In the genomic region with DNA sequence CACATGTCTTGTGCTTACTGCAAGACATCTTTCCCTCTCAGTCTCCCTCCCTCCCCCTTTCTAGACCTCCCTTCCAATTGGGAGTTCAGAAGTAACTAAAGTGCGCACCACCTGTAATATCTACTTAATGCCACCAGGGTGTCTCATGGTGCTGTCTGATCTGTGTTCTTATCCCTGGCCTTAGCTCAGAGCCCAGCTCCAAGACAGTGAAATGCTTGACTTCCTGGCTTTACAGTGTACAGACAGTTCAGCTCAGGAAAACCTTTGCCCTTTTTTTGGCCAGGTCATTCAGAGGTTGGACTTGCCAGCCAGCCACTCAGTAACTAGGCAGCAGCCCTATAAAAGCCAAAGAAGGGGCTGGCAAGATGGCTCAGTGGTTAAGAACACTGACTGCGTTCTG, we compare ENCODE assay signal across 7 mouse cellular contexts. TPM values are rescaled to one million over a fixed set of nuclear protein-coding genes. Genes with fewer than 3 reads are reported as not detected.
DNase-seq lines count a peak whose midpoint lies in the region; ATAC-seq and TF ChIP-seq lines count a peak whose summit lies in the region.

No protein-coding gene starts in this region.

- H3K4me3 ChIP-seq in C2C12 (ENCODE audit: insufficient read depth, poor library complexity, severe bottlenecking) = no peak overlapping the region
- no peak overlapping the region for H3K4me3 ChIP-seq in intestine, embryonic 16.5 days (ENCODE audit: low read length)

- peak; percentile 82 for ATAC-seq in intestine, embryonic 16.5 days
- ATAC-seq in neutrophil, adult 5-6 weeks (ENCODE audit: extremely low read depth, insufficient number of reproducible peaks, low FRiP score, poor library complexity, severe bottlenecking) = peak; percentile 92

- peak; percentile 40 for TF ChIP-seq CTCF in C2C12 (IDR thresholded peaks at IDR 0.05; ENCODE audit: control insufficient read depth, insufficient read depth, insufficient read length)

- no peak overlapping the region for H3K27ac ChIP-seq in intestine, embryonic 16.5 days (ENCODE audit: low read length)

- H3K9me3 ChIP-seq in intestine, embryonic 16.5 days (ENCODE audit: control insufficient read depth, low read length) = no peaks in the 10 kb centered on the region

- H3K4me2 ChIP-seq in intestine, embryonic 16.5 days (ENCODE audit: low read depth, low read length) = no peak overlapping the region

- H3K27me3 ChIP-seq in C2C12 (ENCODE audit: control insufficient read depth, insufficient read depth, insufficient read length) = no peaks in the 10 kb centered on the region
- H3K27me3 ChIP-seq in intestine, embryonic 16.5 days (replicated peaks; ENCODE audit: control insufficient read depth, insufficient read depth, low read length) = no peaks in the 10 kb centered on the region

- H3K4me1 ChIP-seq in intestine, embryonic 16.5 days (ENCODE audit: control insufficient read depth, insufficient read depth, low read length) = no peaks in the 10 kb centered on the region

- DNase-seq in 3134 (ENCODE audit: extremely low read depth, insufficient read length, low spot score) = peak; percentile 48
- DNase-seq in cerebellum, adult 8-10 months = peak; percentile 46
- peak; percentile 63 for DNase-seq in gastrocnemius, postnatal 25 days
- DNase-seq in lung, adult 18-20 months = peak; percentile 25 to 60

- peaks cover 8% of the 10 kb centered on the region for H3K79me2 ChIP-seq in C2C12 (ENCODE audit: control insufficient read depth, insufficient read depth)

- H3K9ac ChIP-seq in intestine, embryonic 16.5 days (ENCODE audit: low read depth, low read length) = no peak overlapping the region

- H3K36me3 ChIP-seq in C2C12 (ENCODE audit: control insufficient read depth, insufficient read depth) = peaks cover 41% of the 10 kb centered on the region
- no peaks in the 10 kb centered on the region for H3K36me3 ChIP-seq in intestine, embryonic 16.5 days (ENCODE audit: control insufficient read depth, insufficient read depth, low read length)

- no peak overlapping the region for H3ac ChIP-seq in C2C12 (ENCODE audit: control insufficient read depth, insufficient read length, low read depth)

- 51% methylated on average over 2 of the region's 2 CpGs for WGBS in intestine, embryonic 16.5 days

- H3K79me3 ChIP-seq in C2C12 (ENCODE audit: low read depth) = peaks cover 2% of the 10 kb centered on the region

TF ChIP-seq in C2C12, 6 proteins besides CTCF, POLR2A, EP300 and RAD21:
- TF ChIP-seq MYOD1 (IDR thresholded peaks at IDR 0.05; ENCODE audit: control insufficient read depth, insufficient read length, low read depth) = no peak
- no peak for TF ChIP-seq FOSL1 (IDR thresholded peaks at IDR 0.05; ENCODE audit: insufficient read depth, low read length, poor library complexity, severe bottlenecking)
- no peak for TF ChIP-seq CEBPB (IDR thresholded peaks at IDR 0.05; ENCODE audit: low read depth)
- TF ChIP-seq USF1 (IDR thresholded peaks at IDR 0.05; ENCODE audit: low read depth) = no peak
- TF ChIP-seq MAX (IDR thresholded peaks at IDR 0.05) = no peak
- no peak for TF ChIP-seq MYOG (IDR thresholded peaks at IDR 0.05; ENCODE audit: control insufficient read depth, extremely low read depth, insufficient read length)

RNA-seq across cellular contexts. Expression of a gene that starts 8.9 kb away (rescaled TPM):
- polyA plus RNA-seq in C2C12 (2012; fragmentation: generic; extraction: Trizol) = 13.3 TPM
- 10 to 100 TPM; 47.1 to 47.6 TPM for total RNA-seq in gastrocnemius, postnatal 25 days (2021)
- polyA plus RNA-seq in intestine, embryonic 16.5 days (2015; fragmentation: Nextera tagmentation; extraction: Ambion mirVana) = 23.3 and 24.1 TPM in 2 replicates
- total RNA-seq in neutrophil, adult 5-6 weeks (2017) = 45.5 and 47.7 TPM in 2 replicates

RNA-seq across cellular contexts. Expression of a gene that starts 12.0 kb away (rescaled TPM):
- 143 TPM for polyA plus RNA-seq in C2C12 (2012; fragmentation: generic; extraction: Trizol)
- total RNA-seq in gastrocnemius, postnatal 25 days (2021) = 10 to 100 TPM; 58.0 to 68.8 TPM
- 169 and 170 TPM in 2 replicates for polyA plus RNA-seq in intestine, embryonic 16.5 days (2015; fragmentation: Nextera tagmentation; extraction: Ambion mirVana)
- 353 and 395 TPM in 2 replicates for total RNA-seq in neutrophil, adult 5-6 weeks (2017)

RNA-seq across cellular contexts. Expression of a gene that starts 38.7 kb away (rescaled TPM):
- polyA plus RNA-seq in C2C12 (2012; fragmentation: generic; extraction: Trizol) = 16.2 TPM
- 10 to 100 TPM; 76.3 to 78.6 TPM for total RNA-seq in gastrocnemius, postnatal 25 days (2021)
- polyA plus RNA-seq in intestine, embryonic 16.5 days (2015; fragmentation: Nextera tagmentation; extraction: Ambion mirVana) = 8.0 and 8.5 TPM in 2 replicates
- 6.3 and 7.1 TPM in 2 replicates for total RNA-seq in neutrophil, adult 5-6 weeks (2017)
